Mouse (Mus musculus): Measurements from ENCODE around the gene Ly6f. TPM values are rescaled to one million over a fixed set of nuclear protein-coding genes. Genes with fewer than 3 reads are reported as not detected.

Gene Ly6f
- total RNA-seq, 4 experiments from 2014 or later = not detected

GRCm38 (mm10) chr15:75317255-75317654, 49.0 kb downstream of the Ly6f start:
- DNase-seq (ENCODE audit: low spot score in 2 of 2) = no peak

GRCm38 (mm10) chr15:75318584-75318983, 50.4 kb downstream of the Ly6f start:
- no peak for DNase-seq (ENCODE audit: low spot score in 2 of 2)

- no peak for DNase-seq (ENCODE audit: low spot score in 2 of 2)
These were observed 51.9 kb downstream of the Ly6f start for GRCm38 (mm10) chr15:75320104-75320503.

Other genes starting within 250 kb of the Ly6f start
- 10 to 100 TPM; 67.7 to 88.4 (median 78.3) TPM for gene Ly6c1, start 219.6 kb upstream of the Ly6f start, total RNA-seq (2022)
- gene Ly6c2, start 156.5 kb upstream of the Ly6f start, total RNA-seq (2022) = 1 to 10 TPM; 1.8 to 3.3 (median 3.1) TPM
- gene Ly6g, start 113.2 kb upstream of the Ly6f start, total RNA-seq (2022) = not detected
- under 1 TPM in 1 of 4 experiments, not detected in 3; 0.27 TPM for gene BC025446, start 52.0 kb upstream of the Ly6f start, total RNA-seq (2022)